Mouse (Mus musculus) liver, postnatal 0 days (tissue): ENCODE data around the gene Col11a2.

ENCODE experiments used
- CTCF ChIP-seq: sonication (generic); IDR thresholded peaks from 2 replicates; pipeline ENCODE4 v1.5.1; 2016; ENCODE audit warnings: antibody characterized with exemption, low read depth
- EP300 ChIP-seq: IDR thresholded peaks from 2 replicates; pipeline ENCODE4 v1.6.1; 2016; ENCODE audit warnings: antibody characterized with exemption, low read depth, mild to moderate bottlenecking

DNA sequence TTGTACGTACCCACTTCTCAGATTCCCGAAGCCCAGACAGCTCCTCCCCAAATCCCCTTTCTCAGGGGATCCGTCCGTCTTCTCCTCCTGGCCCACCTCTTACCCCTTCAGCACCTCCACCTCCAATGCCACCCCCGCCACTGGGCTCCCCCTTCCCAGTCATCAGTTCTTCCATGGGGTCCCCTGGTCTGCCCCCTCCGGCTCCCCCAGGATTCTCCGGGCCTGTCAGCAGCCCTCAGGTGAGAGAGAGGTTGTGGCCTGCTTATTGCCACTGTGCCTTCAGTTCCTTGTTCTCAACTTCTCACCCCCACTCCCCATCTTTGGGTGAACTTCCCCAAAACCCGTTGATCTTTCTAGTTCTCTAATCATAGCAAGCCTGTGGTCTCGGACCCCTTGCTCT, 6.4 kb upstream of the Col11a2 start:
- TF ChIP-seq CTCF, result no peak; the same call in 1 of the 2 replicates
- TF ChIP-seq EP300, result no peak
